Mouse (Mus musculus) limb, embryonic 11.5 days (tissue): ENCODE results near the gene Lrrc1. TPM values are rescaled to one million over a fixed set of nuclear protein-coding genes. Genes with fewer than 3 reads are reported as not detected.

Source experiments
- ATAC-seq: fragments of 200-750 bp; cut with Nextera tagmentation; 2 replicates; pipeline ENCODE4 v1.8.0; 2017; ENCODE audit warnings: low read depth; ENCODE audit not compliant: insufficient number of reproducible peaks, low FRiP score, low TSS enrichment
- DNase-seq: peaks from one replicate; pipeline ENCODE4 v3.0.0-alpha.2; 2015; ENCODE audit warnings: low spot score
- H3K27ac ChIP-seq: fragments of 300-500 bp; sonication (generic); replicated peaks from 2 replicates; pipeline ENCODE4 v1.5.1; 2014; ENCODE audit warnings: low read depth, mild to moderate bottlenecking, low read length
- H3K27me3 ChIP-seq: fragments of 300-500 bp; sonication (generic); 2 replicates; pipeline ENCODE4 v1.6.1; 2014; ENCODE audit warnings: mild to moderate bottlenecking, low read length, mixed read lengths; ENCODE audit not compliant: control insufficient read depth, insufficient read depth
- H3K36me3 ChIP-seq: fragments of 300-500 bp; sonication (generic); 2 replicates; pipeline ENCODE4 v1.6.1; 2014; ENCODE audit warnings: mild to moderate bottlenecking, low read length, moderate library complexity, mixed read lengths; ENCODE audit not compliant: control insufficient read depth, insufficient read depth
- H3K4me1 ChIP-seq: fragments of 300-500 bp; sonication (generic); 2 replicates; pipeline ENCODE4 v1.6.1; 2014; ENCODE audit warnings: low read length, mixed read lengths; ENCODE audit not compliant: control insufficient read depth, insufficient read depth
- H3K4me2 ChIP-seq: fragments of 300-500 bp; sonication (generic); 2 replicates; pipeline ENCODE4 v1.6.1; 2014; ENCODE audit warnings: low read depth, mild to moderate bottlenecking, moderate library complexity; ENCODE audit not compliant: severe bottlenecking
- H3K4me3 ChIP-seq: fragments of 300-500 bp; sonication (generic); 2 replicates; pipeline ENCODE4 v1.5.1; 2014; ENCODE audit warnings: low read depth, low read length
- H3K9ac ChIP-seq: fragments of 300-500 bp; sonication (generic); 2 replicates; pipeline ENCODE4 v1.6.1; 2014; ENCODE audit warnings: mild to moderate bottlenecking, low read length
- H3K9me3 ChIP-seq: fragments of 300-500 bp; sonication (generic); 2 replicates; pipeline ENCODE4 v1.6.1; 2016; ENCODE audit warnings: low read length; ENCODE audit not compliant: control insufficient read depth
- WGBS: fragments of 180-500 bp; shearing (Covaris S2); extraction: QIAGEN DNeasy Blood & Tissue Kit; methylation state at CpG from one replicate; pipeline ENCODE4 v1.1.7; 2014; 5-methylcytosine and 5-hydroxymethylcytosine counted together
- polyA plus RNA-seq: library from polyadenylated mRNA; unstranded; fragments of >200 nt; fragmentation: Nextera tagmentation; extraction: Ambion mirVana; gene quantifications from 2 replicates; pipeline ENCODE4 v1.2.1, GENCODE M21; 2014

The Lrrc1 gene
- polyA plus RNA-seq: 7.1 and 8.0 TPM in 2 replicates

GRCm38 (mm10) chr9:77544354-77545067 is at the start of gene Lrrc1:
Gene Lrrc1, minus strand, starts transcription at chr9:77544870.
- ATAC-seq (peak; percentile 88), DNase-seq (peak; percentile 91)
- Histone ChIP-seq H3K36me3 (no peaks in the 10 kb centered on the region), H3K4me3 (peak within 1 kb of the TSS; percentile 66), H3K4me2 (peak within 1 kb of the TSS; percentile 98), H3K4me1 (peaks cover 4% of the 10 kb centered on the region; the same call in 1 of the 2 replicates), H3K9ac (peak within 1 kb of the TSS; percentile 75), H3K9me3 (no peaks in the 10 kb centered on the region), H3K27me3 (no peaks in the 10 kb centered on the region), H3K27ac (0 out of 2 replicates have a peak within 1 kb of the TSS, but pooled peaks have one; percentile 3)
- WGBS: under 1% methylated on average over 68 of the region's 88 CpGs

GRCm38 (mm10) chr9:77592423-77592822 is 47.8 kb upstream of the Lrrc1 start:
- H3K9me3 ChIP-seq: no peaks in the 10 kb centered on the region
- no peaks in the 10 kb centered on the region for H3K36me3 ChIP-seq
- no peak for ATAC-seq
- DNase-seq: no peak
- H3K27me3 ChIP-seq: no peaks in the 10 kb centered on the region
- WGBS: 71% methylated on average over 4 of the region's 4 CpGs
- no peak overlapping the region for H3K4me2 ChIP-seq
- no peak overlapping the region for H3K4me3 ChIP-seq
- no peak overlapping the region for H3K9ac ChIP-seq
- H3K27ac ChIP-seq: no peak overlapping the region
- no peaks in the 10 kb centered on the region for H3K4me1 ChIP-seq

GRCm38 (mm10) chr9:77589496-77589895 is 44.8 kb upstream of the Lrrc1 start:
- no peak for DNase-seq
- Histone ChIP-seq H3K9me3 (no peaks in the 10 kb centered on the region), H3K36me3 (no peaks in the 10 kb centered on the region), H3K27me3 (no peaks in the 10 kb centered on the region), H3K27ac (no peak overlapping the region), H3K4me1 (no peaks in the 10 kb centered on the region), H3K9ac (no peak overlapping the region), H3K4me3 (no peak overlapping the region), H3K4me2 (no peak overlapping the region)
- whole genome bisulfite sequencing: 68% methylated on average over 2 of the region's 2 CpGs
- ATAC-seq: no peak

- no peak for ATAC-seq
- Histone ChIP-seq H3K4me1 (no peaks in the 10 kb centered on the region), H3K4me2 (no peak overlapping the region), H3K9me3 (no peaks in the 10 kb centered on the region), H3K9ac (no peak overlapping the region), H3K27ac (no peak overlapping the region), H3K36me3 (no peaks in the 10 kb centered on the region), H3K4me3 (no peak overlapping the region), H3K27me3 (no peaks in the 10 kb centered on the region)
- DNase-seq: no peak
- 91% methylated on average over 7 of the region's 7 CpGs for WGBS
These were observed 42.9 kb upstream of the Lrrc1 start for GRCm38 (mm10) chr9:77587616-77588015.

GRCm38 (mm10) chr9:77586806-77587591 is 42.3 kb upstream of the Lrrc1 start:
- H3K4me3 ChIP-seq: no peak overlapping the region
- no peak for DNase-seq
- H3K36me3 ChIP-seq: no peaks in the 10 kb centered on the region
- H3K9ac ChIP-seq: no peak overlapping the region
- no peaks in the 10 kb centered on the region for H3K9me3 ChIP-seq
- no peak for ATAC-seq
- H3K4me1 ChIP-seq: no peaks in the 10 kb centered on the region
- WGBS: 72% methylated on average over 6 of the region's 6 CpGs
- H3K27me3 ChIP-seq: no peaks in the 10 kb centered on the region
- no peak overlapping the region for H3K4me2 ChIP-seq
- H3K27ac ChIP-seq: no peak overlapping the region

GRCm38 (mm10) chr9:77584746-77585145 is 40.1 kb upstream of the Lrrc1 start:
- DNase-seq: no peak
- no peak overlapping the region for H3K4me2 ChIP-seq
- no peak overlapping the region for H3K9ac ChIP-seq
- H3K36me3 ChIP-seq: no peaks in the 10 kb centered on the region
- H3K4me3 ChIP-seq: no peak overlapping the region
- H3K27ac ChIP-seq: no peak overlapping the region
- WGBS: 90% methylated on average over 6 of the region's 6 CpGs
- H3K4me1 ChIP-seq: no peaks in the 10 kb centered on the region
- H3K27me3 ChIP-seq: no peaks in the 10 kb centered on the region
- no peak for ATAC-seq
- no peaks in the 10 kb centered on the region for H3K9me3 ChIP-seq

GRCm38 (mm10) chr9:77583302-77583701 is 38.6 kb upstream of the Lrrc1 start:
- DNase-seq (no peak), ATAC-seq (no peak)
- Histone ChIP-seq H3K9me3 (no peaks in the 10 kb centered on the region), H3K4me3 (no peak overlapping the region), H3K27me3 (no peaks in the 10 kb centered on the region), H3K36me3 (no peaks in the 10 kb centered on the region), H3K4me2 (no peak overlapping the region), H3K9ac (no peak overlapping the region), H3K4me1 (no peaks in the 10 kb centered on the region), H3K27ac (no peak overlapping the region)
- 82% methylated on average over 2 of the region's 2 CpGs for WGBS

GRCm38 (mm10) chr9:77579827-77580226 is 35.2 kb upstream of the Lrrc1 start:
- Histone ChIP-seq H3K4me1 (no peaks in the 10 kb centered on the region), H3K27me3 (no peaks in the 10 kb centered on the region), H3K4me2 (no peak overlapping the region), H3K36me3 (no peaks in the 10 kb centered on the region), H3K9ac (no peak overlapping the region), H3K4me3 (no peak overlapping the region), H3K27ac (no peak overlapping the region), H3K9me3 (no peaks in the 10 kb centered on the region)
- ATAC-seq (no peak), DNase-seq (no peak)
- WGBS: 61% methylated on average over 3 of the region's 3 CpGs
